Mouse (Mus musculus) neural tube, embryonic 15.5 days (tissue): ENCODE results near the gene Cacna1c. TPM values are rescaled to one million over a fixed set of nuclear protein-coding genes. Genes with fewer than 3 reads are reported as not detected.

ENCODE experiments used
- ATAC-seq: fragments of 200-750 bp; cut with Nextera tagmentation; 2 replicates; pipeline ENCODE4 v1.8.0; 2017; ENCODE audit warnings: mild to moderate bottlenecking, moderate TSS enrichment, moderate library complexity; ENCODE audit not compliant: low FRiP score
- H3K27ac ChIP-seq: fragments of 300-500 bp; sonication (generic); replicated peaks from 2 replicates; pipeline ENCODE4 v1.5.1; 2015; ENCODE audit warnings: mild to moderate bottlenecking, inconsistent platforms
- H3K27me3 ChIP-seq: fragments of 300-500 bp; sonication (generic); replicated peaks from 2 replicates; pipeline ENCODE4 v1.6.1; 2015; ENCODE audit warnings: inconsistent platforms
- H3K36me3 ChIP-seq: fragments of 300-500 bp; sonication (generic); 2 replicates; pipeline ENCODE4 v1.6.1; 2015; ENCODE audit warnings: inconsistent platforms
- H3K4me1 ChIP-seq: fragments of 300-500 bp; sonication (generic); 2 replicates; pipeline ENCODE4 v1.6.1; 2015; ENCODE audit warnings: inconsistent platforms
- H3K4me2 ChIP-seq: fragments of 300-500 bp; sonication (generic); 2 replicates; pipeline ENCODE4 v1.6.1; 2015; ENCODE audit warnings: inconsistent platforms, mild to moderate bottlenecking, moderate library complexity
- H3K4me3 ChIP-seq: fragments of 300-500 bp; sonication (generic); replicated peaks from 2 replicates; pipeline ENCODE4 v1.5.1; 2015; ENCODE audit warnings: mild to moderate bottlenecking, inconsistent platforms
- H3K9ac ChIP-seq: fragments of 300-500 bp; sonication (generic); replicated peaks from 2 replicates; pipeline ENCODE4 v1.6.1; 2015; ENCODE audit warnings: mild to moderate bottlenecking, inconsistent platforms
- H3K9me3 ChIP-seq: fragments of 300-500 bp; sonication (generic); replicated peaks from 2 replicates; pipeline ENCODE4 v1.6.1; 2016; ENCODE audit warnings: inconsistent platforms
- WGBS: fragments of 180-500 bp; shearing (Covaris S2); methylation state at CpG from one replicate; pipeline ENCODE4 v1.1.7; 2015; ENCODE audit warnings: mixed read lengths; 5-methylcytosine and 5-hydroxymethylcytosine counted together
- polyA plus RNA-seq: library from polyadenylated mRNA; unstranded; fragments of >200 nt; fragmentation: Nextera tagmentation; extraction: Ambion mirVana; gene quantifications from 2 replicates; pipeline ENCODE4 v1.2.1, GENCODE M21; 2015

Cacna1c gene
- polyA plus RNA-seq, 1 experiment from 2014 or later, result 7.4 TPM

DNA sequence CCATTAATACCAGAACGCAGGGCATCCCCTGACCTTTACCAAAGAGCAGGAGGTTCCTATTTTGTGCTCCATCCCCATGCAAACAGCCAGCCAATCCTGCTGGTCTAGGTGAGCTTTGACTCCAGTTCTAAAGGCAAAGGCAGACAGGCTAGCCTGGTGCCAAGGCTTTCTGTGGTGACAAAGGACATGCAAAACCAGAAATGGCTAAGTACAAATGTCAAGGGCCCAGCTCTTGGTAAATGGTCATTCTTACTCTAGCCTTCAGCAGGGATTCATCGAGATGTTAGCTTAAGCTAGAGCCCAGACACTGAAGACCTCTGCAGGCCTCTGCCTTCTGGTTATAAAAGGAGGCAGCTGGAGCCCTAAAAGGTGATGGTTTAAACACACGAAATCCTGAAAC is 269.5 kb downstream of the Cacna1c start:
- Histone ChIP-seq H3K36me3 (no peaks in the 10 kb centered on the region), H3K9me3 (no peaks in the 10 kb centered on the region), H3K4me3 (no peak overlapping the region), H3K4me1 (peaks cover 15% of the 10 kb centered on the region), H3K27ac (no peak overlapping the region), H3K27me3 (no peaks in the 10 kb centered on the region), H3K9ac (no peak overlapping the region), H3K4me2 (no peak overlapping the region)
- ATAC-seq, result no peak
- WGBS, result 68% methylated on average over 3 of the region's 3 CpGs

- H3K4me2 ChIP-seq, result no peak overlapping the region
- H3K9ac ChIP-seq, result no peak overlapping the region
- ATAC-seq, result no peak
- peaks cover 14% of the 10 kb centered on the region for H3K4me1 ChIP-seq
- H3K4me3 ChIP-seq, result no peak overlapping the region
- H3K36me3 ChIP-seq, result no peaks in the 10 kb centered on the region
- no peaks in the 10 kb centered on the region for H3K9me3 ChIP-seq
- no peak overlapping the region for H3K27ac ChIP-seq
- no peaks in the 10 kb centered on the region for H3K27me3 ChIP-seq
- WGBS, result 85% methylated on average over 12 of the region's 12 CpGs
Observed at GRCm38 (mm10) chr6:118924426-118924825, 271.8 kb downstream of the Cacna1c start.

DNA sequence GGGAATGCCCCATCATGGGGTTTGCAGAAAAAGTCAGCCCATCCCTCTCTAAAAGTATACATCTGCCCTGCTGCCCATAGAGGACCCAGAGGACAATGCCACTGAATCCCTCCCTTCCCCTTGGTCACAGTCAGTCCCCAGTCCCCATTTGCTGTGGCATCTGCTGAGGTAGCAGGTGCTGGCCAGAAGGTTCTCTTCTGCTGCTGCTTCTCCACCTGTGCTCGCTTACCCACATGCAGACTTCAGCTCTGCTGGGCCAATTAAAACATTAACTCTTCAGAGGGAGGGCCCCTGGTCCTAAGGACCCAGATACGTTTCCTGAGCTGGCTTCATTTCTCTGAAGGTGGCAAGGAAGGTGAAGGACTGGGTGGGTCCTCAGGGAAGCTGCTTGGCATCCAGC is 272.3 kb downstream of the Cacna1c start:
- H3K9ac ChIP-seq, result no peak overlapping the region
- no peak overlapping the region for H3K4me2 ChIP-seq
- no peak overlapping the region for H3K27ac ChIP-seq
- H3K27me3 ChIP-seq, result no peaks in the 10 kb centered on the region
- 63% methylated on average over 2 of the region's 2 CpGs for WGBS
- H3K4me1 ChIP-seq, result peaks cover 14% of the 10 kb centered on the region
- H3K4me3 ChIP-seq, result no peak overlapping the region
- H3K36me3 ChIP-seq, result no peaks in the 10 kb centered on the region
- no peaks in the 10 kb centered on the region for H3K9me3 ChIP-seq
- no peak for ATAC-seq

DNA sequence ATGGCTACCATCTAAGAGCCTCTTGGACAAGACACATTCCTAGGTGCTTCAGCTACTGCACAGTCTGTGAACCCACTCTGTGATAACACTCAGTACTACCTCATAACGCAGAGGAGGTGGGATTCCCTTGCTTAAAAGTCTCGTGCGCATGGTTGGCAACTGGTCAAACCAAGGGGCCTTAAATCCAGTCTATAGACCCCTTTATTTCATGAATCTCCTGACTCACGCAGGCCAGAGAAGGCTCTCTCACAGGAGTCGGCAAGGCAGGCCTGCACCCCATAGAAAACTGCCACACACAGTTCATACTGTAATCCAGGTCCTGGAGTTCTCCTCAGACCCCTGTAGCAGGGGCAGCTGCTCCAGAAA is 273.0 kb downstream of the Cacna1c start:
- H3K4me2 ChIP-seq, result no peak overlapping the region
- peaks cover 14% of the 10 kb centered on the region for H3K4me1 ChIP-seq
- H3K4me3 ChIP-seq, result no peak overlapping the region
- H3K36me3 ChIP-seq, result no peaks in the 10 kb centered on the region
- ATAC-seq, result no peak
- H3K9ac ChIP-seq, result no peak overlapping the region
- H3K27me3 ChIP-seq, result no peaks in the 10 kb centered on the region
- 77% methylated on average over 5 of the region's 5 CpGs for WGBS
- H3K9me3 ChIP-seq, result no peaks in the 10 kb centered on the region
- 0 out of 2 replicates have a peak overlapping the region, but pooled peaks have one; percentile 9 for H3K27ac ChIP-seq

DNA sequence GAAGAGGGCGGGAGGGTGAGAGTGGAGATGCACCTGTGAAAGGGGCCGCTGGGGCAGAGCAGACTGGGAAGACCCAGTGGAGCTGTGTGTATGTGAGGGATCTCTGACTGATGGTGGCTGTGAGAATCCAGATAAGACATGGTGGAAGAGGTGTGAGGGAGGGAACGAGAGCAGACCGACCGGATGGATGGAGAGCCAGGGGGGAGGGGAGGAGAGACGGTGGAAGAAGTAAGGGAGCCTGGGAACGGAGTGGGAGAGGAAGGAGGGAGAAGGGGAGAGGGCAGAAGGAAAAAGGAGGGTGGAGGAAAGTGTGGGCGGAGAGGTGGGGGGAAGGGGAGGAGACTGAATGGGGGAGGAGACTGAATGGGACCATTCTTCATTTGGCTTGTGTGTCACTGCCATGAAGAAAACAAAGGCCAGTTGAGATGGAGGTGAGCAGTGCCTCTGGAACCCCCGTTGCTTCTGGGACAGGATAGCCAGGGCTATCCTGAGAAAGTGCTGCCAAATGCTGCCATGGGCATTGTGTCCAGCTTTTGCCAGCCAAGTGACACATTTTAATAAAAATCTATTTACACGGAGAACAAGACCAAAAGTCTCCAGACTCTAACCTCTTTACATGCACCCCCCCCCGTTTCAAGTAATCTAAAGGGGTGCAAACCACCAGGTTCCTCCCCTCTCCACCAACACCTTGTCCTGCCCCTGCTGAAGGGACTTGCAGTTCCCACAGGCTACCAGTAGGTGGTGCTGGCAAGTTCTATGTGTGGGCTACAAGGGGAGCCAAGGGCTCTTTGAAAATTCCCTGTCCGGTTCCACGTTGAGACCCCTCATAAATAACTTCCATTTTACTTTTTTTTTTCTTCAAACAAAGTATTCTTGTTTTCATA is 273.6 kb downstream of the Cacna1c start:
- Histone ChIP-seq H3K4me3 (no peak overlapping the region), H3K36me3 (no peaks in the 10 kb centered on the region), H3K9me3 (no peaks in the 10 kb centered on the region), H3K4me2 (no peak overlapping the region), H3K9ac (no peak overlapping the region), H3K27ac (no peak overlapping the region), H3K4me1 (peaks cover 14% of the 10 kb centered on the region), H3K27me3 (no peaks in the 10 kb centered on the region)
- ATAC-seq, result peak; percentile 57; the same call in 1 of the 2 replicates
- 28% methylated on average over 13 of the region's 13 CpGs for WGBS

- no peak overlapping the region for H3K4me2 ChIP-seq
- H3K9me3 ChIP-seq, result no peaks in the 10 kb centered on the region
- H3K27ac ChIP-seq, result no peak overlapping the region
- no peaks in the 10 kb centered on the region; the same call in 1 of the 2 replicates for H3K4me1 ChIP-seq
- no peaks in the 10 kb centered on the region for H3K27me3 ChIP-seq
- no peak overlapping the region for H3K9ac ChIP-seq
- no peak overlapping the region for H3K4me3 ChIP-seq
- no peaks in the 10 kb centered on the region for H3K36me3 ChIP-seq
- ATAC-seq, result no peak
- WGBS, result 82% methylated on average over 4 of the region's 4 CpGs
Observed at GRCm38 (mm10) chr6:118908176-118908575, 288.0 kb downstream of the Cacna1c start.

DNA sequence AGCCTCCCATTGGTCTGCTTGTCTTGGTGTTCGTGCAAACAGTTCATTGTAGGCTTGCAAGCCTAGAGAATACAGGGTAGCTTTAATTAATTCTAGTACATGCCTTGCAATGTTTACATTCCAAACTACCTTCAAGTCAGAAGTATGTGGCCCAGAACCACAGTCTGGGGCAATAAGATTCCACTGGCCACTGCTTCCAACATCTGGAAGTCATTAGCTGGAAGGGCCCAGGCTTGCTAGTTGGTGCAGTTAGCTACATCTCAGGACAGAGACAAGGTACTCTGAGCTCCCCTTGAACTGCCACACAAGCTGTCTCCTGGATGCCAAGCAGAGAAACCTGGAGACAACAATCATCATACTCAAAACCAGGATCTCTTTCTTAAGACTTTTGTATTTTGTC is 288.5 kb downstream of the Cacna1c start:
- Histone ChIP-seq H3K27ac (no peak overlapping the region), H3K4me1 (no peaks in the 10 kb centered on the region), H3K9ac (no peak overlapping the region), H3K36me3 (no peaks in the 10 kb centered on the region), H3K4me3 (no peak overlapping the region), H3K27me3 (no peaks in the 10 kb centered on the region), H3K4me2 (no peak overlapping the region), H3K9me3 (no peaks in the 10 kb centered on the region)
- ATAC-seq, result no peak
- 67% methylated on average over 1 of the region's 1 CpGs for WGBS

- Histone ChIP-seq H3K36me3 (no peaks in the 10 kb centered on the region), H3K9me3 (no peaks in the 10 kb centered on the region), H3K9ac (no peak overlapping the region), H3K27me3 (no peaks in the 10 kb centered on the region), H3K4me3 (no peak overlapping the region), H3K4me1 (no peaks in the 10 kb centered on the region), H3K4me2 (no peak overlapping the region), H3K27ac (no peak overlapping the region)
- no peak for ATAC-seq
- WGBS, result 88% methylated on average over 5 of the region's 5 CpGs
Observed at GRCm38 (mm10) chr6:118906878-118907277, 289.3 kb downstream of the Cacna1c start.

- ATAC-seq, result no peak
- 87% methylated on average over 8 of the region's 8 CpGs for WGBS
- H3K4me2 ChIP-seq, result no peak overlapping the region
- H3K27me3 ChIP-seq, result no peaks in the 10 kb centered on the region
- no peaks in the 10 kb centered on the region for H3K36me3 ChIP-seq
- H3K4me1 ChIP-seq, result peaks cover 4% of the 10 kb centered on the region; the same call in 1 of the 2 replicates
- no peak overlapping the region for H3K4me3 ChIP-seq
- H3K9ac ChIP-seq, result no peak overlapping the region
- no peaks in the 10 kb centered on the region for H3K9me3 ChIP-seq
- H3K27ac ChIP-seq, result no peak overlapping the region
Observed at GRCm38 (mm10) chr6:118899688-118900087, 296.5 kb downstream of the Cacna1c start.

DNA sequence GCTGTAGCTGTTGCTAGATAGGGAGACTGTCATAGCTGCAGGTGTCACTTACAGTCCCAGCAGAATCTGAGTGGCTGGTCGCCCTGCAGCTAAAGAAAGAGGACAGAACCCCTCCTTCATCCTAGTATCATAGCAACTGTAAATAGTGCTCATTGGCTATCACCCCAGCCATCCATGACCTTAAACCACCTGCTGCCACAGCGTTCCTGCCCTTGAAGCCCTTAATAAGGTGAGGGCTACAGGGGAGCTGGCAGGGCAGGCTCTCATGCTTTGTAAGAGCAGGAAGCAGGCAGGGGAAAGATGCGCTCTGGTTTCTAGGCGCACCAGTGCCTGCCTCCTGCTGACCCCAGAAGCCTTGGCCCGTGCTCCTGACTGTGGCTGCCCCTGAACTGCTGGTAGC is 299.1 kb downstream of the Cacna1c start:
- H3K4me3 ChIP-seq, result no peak overlapping the region
- H3K27me3 ChIP-seq, result no peaks in the 10 kb centered on the region
- WGBS, result 53% methylated on average over 5 of the region's 5 CpGs
- no peaks in the 10 kb centered on the region for H3K9me3 ChIP-seq
- no peak overlapping the region for H3K27ac ChIP-seq
- ATAC-seq, result no peak
- no peak overlapping the region for H3K9ac ChIP-seq
- peaks cover 8% of the 10 kb centered on the region; the same call in 1 of the 2 replicates for H3K4me1 ChIP-seq
- no peaks in the 10 kb centered on the region for H3K36me3 ChIP-seq
- no peak overlapping the region for H3K4me2 ChIP-seq

DNA sequence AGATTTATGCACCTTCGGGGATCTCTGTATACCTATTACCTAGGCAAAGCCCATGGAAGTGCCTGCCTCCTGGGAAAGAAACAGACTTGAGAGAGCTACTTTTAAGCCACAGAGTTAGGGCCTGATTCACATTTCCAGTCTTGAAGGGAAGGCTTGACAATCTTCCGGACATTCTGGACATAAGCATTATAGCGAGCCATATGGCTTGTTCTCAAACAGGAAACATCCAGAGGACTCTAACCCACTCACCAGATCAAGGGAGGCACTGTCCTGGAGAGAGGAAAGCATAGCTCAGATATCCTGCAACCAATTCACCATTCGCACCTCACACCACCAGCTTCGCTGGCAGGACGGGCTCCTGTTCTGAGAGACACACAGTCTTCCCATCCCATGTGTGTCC is 302.2 kb downstream of the Cacna1c start:
- H3K27ac ChIP-seq, result no peak overlapping the region
- no peaks in the 10 kb centered on the region for H3K9me3 ChIP-seq
- WGBS, result 88% methylated on average over 6 of the region's 6 CpGs
- H3K27me3 ChIP-seq, result no peaks in the 10 kb centered on the region
- H3K4me3 ChIP-seq, result no peak overlapping the region
- H3K4me1 ChIP-seq, result peaks cover 8% of the 10 kb centered on the region; the same call in 1 of the 2 replicates
- ATAC-seq, result no peak
- no peak overlapping the region for H3K4me2 ChIP-seq
- H3K36me3 ChIP-seq, result no peaks in the 10 kb centered on the region
- H3K9ac ChIP-seq, result no peak overlapping the region

DNA sequence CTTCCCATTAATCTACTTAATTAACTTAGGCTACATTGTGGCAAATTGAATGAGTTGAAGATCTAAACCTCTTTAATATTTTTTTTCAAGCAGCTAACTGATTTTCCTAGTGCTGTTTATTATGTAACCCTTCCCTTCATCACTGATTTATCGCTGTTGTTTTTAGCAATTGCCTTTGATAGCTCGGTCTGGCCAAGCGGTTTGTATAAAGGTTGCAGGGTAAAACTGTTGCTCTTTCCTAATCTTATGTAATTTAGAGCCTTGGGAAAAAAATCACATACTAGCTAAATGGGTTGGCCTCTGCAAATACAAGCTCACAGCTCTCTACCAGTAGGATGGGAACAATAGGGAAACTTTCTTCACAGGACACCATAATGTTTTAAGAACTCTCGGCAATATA is 306.8 kb downstream of the Cacna1c start:
- no peak for ATAC-seq
- H3K4me1 ChIP-seq, result peaks cover 11% of the 10 kb centered on the region
- WGBS, result 72% methylated on average over 4 of the region's 4 CpGs
- H3K36me3 ChIP-seq, result no peaks in the 10 kb centered on the region
- no peak overlapping the region for H3K9ac ChIP-seq
- H3K4me2 ChIP-seq, result no peak overlapping the region
- no peak overlapping the region for H3K4me3 ChIP-seq
- H3K9me3 ChIP-seq, result no peaks in the 10 kb centered on the region
- H3K27ac ChIP-seq, result no peak overlapping the region
- H3K27me3 ChIP-seq, result no peaks in the 10 kb centered on the region
